Mouse (Mus musculus): Measurements from ENCODE around the gene Tesmin. TPM values are rescaled to one million over a fixed set of nuclear protein-coding genes. Genes with fewer than 3 reads are reported as not detected.

Gene Tesmin
- total RNA-seq (2023): 1.0 TPM

GRCm38 (mm10) chr19:3388629-3389057 lies at the start of gene Tesmin:
Gene Tesmin (plus strand): TSS chr19:3388857.

DNA sequence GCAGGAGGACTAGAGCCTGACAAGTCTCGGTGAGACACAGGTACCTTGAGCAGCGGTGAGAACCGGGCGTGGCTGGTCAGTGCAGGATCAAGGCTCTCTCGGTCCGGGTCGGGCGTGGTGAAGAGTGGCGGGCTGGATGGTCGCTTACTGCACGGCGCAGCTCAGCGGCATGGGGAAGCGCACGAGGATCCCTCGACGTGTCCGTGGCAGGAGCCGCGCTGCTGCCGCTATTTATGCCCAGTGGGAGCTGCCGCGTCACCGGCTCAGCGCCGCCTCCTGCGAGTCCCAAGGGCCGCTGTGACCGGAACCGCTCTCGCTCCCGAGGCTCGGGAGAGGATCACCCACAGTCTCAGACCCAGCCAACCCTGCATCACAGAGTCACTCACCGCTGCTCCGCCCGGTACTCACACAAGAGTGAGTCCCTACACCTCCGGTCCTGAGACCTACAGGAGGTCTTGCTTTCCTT lies 25.6 kb downstream of the Tesmin start, which contains the start of gene Gal:
TSS of gene Gal (minus strand) at position 277 of the 466 bp plus-strand sequence.

Other genes starting within 250 kb of the Tesmin start
- gene Mrpl21, start 106.0 kb upstream of the Tesmin start, total RNA-seq (2023): 69.1 TPM
- gene Ighmbp2, start 105.8 kb upstream of the Tesmin start, total RNA-seq (2023): 16.8 TPM
- 41.3 TPM for gene Cpt1a, start 66.5 kb upstream of the Tesmin start, total RNA-seq (2023)
- not detected for gene Gal, start 25.7 kb downstream of the Tesmin start, total RNA-seq (2023)
- 127 TPM for gene Ppp6r3, start 186.9 kb downstream of the Tesmin start, total RNA-seq (2023)

Data from CD8-positive naive resting alpha-beta T cell, adult 57 days (primary cell).